Mouse (Mus musculus) urinary bladder, postnatal 25 days (tissue): ENCODE measurements around the gene Rictor.
"Not testable (repeated sequence)": the region's sequence is repeated elsewhere in the genome, so short reads cannot be mapped to it uniquely, and the experiment has no call there.

Experiments
- DNase-seq: peaks from one replicate; pipeline ENCODE4 v3.0.0; 2022; ENCODE audit warnings: low spot score

Rictor gene

DNA sequence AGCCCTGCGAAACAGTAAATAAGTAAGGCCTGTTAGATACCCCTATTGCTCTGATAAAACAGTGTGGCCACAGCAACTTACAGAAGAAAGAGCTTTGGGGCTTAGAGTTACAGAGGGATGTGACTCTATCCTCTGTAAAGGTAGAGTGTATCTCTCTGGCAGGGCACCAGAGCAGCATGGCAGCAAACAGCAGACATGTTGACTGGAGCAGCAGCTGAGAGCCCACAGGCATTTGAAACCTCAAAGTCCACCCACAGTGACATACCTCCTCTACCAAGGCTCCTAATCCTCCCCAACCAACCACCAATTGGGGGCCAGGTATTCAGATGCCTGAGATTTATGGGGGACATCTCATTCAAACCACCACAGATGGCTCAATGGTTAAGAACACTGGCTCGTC is 31.0 kb downstream of the Rictor start:
- DNase-seq, result no peak

DNA sequence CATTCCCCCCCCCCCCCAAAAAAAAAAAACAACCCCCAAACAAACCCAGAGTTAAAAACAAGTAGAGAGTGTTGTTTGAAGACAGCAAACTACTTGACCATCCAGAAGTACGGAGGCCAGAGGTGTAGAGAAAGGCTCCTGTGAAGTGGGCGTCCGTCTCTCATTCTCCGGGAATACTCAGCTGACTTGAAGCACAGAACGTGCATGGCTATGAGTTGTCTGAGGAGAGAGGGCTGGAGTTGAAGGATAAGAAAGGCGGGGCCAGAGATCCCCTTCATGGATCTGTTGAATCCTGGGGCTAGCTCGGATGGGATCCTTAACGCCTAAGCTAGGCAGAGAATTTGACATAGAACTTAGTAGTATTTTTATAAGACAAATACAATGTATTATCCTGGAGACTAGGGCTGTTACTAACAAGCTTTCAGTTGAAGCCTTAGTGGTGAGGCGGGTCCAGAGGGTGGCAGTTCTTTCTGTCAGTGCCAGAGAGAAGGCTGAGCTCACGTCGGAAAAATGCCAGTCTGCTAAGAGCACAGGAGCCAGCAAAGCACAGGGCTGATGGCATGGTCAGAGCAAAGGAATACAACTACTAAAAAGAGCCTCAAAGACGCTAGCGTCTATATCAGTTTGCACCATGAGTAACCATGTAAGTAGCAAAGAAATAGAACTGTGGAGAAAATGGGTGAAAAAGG is 34.3 kb downstream of the Rictor start:
- no peak for DNase-seq

DNA sequence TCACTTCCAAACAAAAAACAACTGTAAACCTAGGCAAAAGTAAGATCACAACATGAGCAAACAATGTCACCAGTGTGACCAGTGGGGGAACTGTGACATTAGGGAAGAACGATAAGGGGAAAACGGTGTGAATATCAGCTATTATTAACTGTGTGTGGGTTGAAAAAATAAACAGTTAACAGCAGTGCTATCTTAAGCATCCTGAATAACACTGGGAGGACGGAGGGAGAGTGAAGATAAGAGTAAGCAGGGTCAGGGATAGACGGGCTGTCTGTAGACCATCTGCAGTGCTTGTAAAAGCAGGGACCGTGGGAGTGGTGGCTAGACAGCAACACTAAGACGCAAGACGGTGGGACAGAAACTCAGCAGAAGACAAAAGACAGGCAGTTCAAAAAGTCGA is 35.5 kb downstream of the Rictor start:
- DNase-seq, result no peak

DNA sequence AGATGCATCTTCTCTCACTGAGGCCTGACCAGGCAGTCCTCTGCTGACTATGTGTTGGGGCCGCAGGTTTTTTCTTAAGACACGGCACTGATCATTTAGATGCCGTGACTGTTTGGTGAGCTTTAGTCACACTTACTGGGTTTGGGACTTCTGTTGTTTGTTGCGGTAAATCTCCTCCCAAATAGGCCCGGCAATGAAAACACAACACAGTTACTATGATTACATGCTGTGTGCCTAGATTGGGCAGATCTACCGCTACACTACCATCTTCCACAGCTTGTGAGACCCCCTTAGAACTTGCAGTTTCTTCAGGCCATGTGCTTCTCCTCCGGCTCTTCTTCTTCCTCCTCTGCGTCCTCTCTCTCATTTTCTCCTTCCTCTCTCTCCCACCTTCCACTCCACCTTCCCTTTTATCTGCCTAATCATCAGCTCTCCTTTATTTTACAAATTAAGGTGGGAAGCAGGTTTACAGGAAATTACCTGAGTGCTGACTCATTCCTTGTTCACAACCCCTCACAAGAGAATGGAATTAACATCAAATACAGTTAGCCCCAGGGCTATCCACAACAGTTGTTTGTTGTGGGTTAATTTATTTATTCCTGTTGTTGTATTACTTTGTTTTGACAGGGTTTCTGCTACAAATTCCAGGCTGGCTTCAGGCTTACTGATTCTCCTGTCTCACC is 38.3 kb downstream of the Rictor start:
- not testable (repeated sequence) for DNase-seq

DNA sequence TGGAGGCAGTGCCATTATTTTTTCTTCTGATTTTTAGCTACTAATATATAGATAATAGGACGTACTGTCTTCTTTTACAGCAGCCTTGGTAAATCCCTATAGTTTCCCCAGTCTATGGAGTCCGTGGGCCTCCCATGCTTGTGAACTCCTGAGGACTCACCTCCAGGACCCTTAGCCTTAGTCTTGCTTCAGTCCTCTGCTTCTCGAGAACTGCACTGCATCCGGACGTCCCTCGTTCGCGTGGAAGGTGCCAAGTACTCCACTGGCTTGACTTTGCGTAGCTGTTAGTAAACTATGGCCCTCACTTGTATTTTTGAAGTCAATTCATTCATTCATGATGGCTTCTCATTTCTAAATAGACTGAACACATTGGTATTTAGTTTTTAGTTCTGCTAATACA is 38.8 kb downstream of the Rictor start:
- DNase-seq, result no peak

DNA sequence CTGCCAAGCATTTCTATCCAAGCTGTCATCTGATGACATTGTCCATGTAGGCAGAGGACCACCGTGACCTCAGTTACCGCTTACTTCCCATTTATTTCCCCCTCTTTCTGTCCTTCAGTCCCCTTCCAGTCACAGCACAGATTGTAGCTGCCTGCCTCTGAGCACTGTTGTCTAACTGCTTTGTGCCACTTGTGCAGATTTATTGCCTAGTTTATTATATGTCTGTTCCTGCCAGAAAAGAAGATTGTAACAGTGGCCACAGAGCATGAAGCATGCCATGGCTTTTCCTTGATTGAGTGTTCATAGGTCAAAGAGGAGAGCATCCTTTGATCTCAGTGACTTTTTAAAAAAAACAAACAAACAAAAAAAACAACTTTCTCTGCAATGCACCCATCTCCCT is 46.2 kb downstream of the Rictor start:
- no peak for DNase-seq

DNA sequence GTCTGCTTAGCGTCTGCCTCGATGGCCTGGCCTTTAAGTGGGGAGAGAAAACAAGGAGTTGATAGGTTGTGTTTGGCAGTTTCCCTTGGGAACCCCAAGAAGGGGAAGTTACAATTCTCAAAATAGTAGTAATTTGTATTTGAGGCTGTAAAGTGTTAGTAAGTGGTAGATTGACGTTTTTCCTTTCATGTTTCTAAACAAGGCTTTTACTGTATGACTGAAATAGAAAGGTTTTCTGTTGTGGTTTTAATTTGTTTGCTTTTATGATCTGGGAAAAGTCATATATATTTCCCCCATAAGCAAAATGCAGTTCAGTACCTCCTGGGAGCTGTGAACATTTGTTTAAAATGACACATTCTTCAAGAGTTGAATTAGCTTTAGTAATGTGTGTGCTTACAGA is 64.1 kb downstream of the Rictor start:
- DNase-seq, result no peak

DNA sequence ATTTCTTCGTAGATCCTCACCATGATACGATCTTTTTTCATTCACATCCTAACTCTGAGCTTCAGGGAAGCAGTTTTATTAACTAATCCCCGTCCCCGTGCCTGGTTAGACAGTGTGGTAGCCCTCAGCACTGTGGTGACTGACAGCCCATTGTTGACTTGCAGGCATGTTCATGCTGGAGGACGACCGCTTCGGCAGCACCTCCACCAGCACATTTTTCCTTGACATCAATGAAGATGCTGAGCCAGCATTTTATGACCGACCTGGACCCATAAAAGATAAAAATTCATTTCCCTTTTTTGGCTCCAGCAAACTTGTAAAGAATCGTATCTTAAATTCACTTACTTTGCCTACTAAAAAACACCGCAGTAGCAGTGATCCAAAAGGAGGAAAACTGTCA is 78.0 kb downstream of the Rictor start:
- no peak for DNase-seq

DNA sequence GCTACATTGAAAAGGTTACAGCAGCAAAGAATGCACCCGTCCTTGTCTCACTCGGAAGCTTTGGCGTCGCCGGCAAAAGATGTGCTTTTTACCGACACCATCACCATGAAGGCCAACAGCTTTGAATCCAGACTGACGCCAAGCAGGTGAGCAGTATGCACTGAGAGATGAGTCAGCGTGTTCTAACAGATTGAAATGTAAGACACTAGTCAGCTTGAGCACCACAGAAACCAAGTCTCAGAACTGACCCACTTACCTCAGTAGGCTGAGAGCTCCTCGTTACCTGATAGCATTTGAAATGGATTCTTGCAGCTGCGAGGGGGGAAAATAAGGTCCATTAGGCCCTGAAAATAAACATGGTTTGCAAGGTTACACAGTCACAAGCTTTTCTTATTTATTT is 79.1 kb downstream of the Rictor start:
- no peak for DNase-seq

DNA sequence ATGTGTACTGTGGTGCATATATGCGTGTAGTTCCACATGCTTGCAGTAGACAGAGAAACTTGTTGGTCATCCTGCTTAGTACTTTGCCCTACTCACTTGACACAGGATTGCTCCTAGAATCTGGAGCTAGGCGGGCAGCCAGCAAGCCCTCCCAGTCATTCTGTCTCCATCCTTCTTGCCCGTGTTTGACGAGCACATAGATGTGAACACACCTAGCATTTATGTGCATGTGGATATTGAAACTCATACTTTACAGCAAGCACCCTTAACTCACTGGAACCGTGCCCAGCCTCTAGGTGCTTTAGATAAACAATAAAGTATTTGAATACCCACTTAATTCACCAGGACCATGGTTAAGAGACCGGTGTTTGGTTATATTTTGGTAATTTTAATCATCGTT is 81.8 kb downstream of the Rictor start:
- no peak for DNase-seq

DNA sequence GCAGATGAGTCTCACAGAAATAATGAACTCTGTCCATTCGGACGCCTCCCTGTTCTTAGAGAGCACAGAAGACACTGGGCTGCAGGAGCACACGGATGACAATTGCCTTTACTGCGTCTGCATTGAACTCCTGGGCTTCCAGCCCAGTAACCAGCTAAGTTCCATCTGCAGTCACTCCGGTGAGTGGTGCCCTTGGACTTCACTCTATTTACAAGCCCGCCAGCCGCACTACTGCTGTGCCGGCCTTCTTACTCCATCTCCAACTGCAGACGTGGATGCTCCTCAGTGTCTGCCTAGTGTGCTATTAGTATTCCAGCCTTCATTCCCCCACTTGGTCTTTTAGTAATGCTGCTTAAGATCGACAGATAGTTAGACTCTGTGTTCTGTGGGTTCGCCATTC is 83.5 kb downstream of the Rictor start:
- DNase-seq, result no peak

DNA sequence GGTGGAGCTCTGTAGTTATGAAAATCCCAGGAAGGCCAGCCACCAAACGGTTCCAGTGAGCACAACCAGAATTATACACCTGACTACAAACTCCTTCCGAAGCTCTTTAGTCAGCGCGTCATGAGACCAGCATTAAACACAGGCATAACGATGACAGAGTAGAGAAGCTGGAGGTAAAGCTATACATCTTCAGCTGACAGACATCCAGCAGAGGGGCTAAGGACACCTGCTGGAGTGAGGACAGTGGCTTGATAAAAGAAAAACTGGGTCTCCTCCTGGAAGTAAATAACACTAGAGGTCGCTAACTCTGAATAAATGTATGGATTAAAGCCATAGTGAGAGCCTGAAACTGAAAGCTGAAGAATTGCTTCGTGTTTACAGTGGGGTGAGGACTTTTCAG is 84.7 kb downstream of the Rictor start:
- no peak for DNase-seq

DNA sequence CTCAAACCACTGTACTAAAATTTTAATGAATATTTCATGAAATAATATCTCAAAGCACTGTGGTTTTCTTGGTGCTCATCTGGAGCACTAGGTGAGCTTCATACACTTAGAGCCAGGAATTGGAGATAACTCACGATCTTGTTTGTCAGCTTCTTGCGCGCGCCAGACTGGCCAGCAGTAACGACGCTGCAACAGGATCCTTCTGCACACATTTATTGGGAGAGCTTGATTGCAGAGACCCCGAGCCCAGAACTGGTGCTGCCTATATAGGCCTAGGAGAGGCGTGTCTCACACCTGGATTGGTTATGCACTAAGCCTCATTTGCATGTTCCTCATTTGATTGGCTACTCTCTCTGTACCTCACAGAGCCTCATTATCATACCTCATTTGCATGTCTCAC is 93.0 kb downstream of the Rictor start:
- not testable (repeated sequence) for DNase-seq

DNA sequence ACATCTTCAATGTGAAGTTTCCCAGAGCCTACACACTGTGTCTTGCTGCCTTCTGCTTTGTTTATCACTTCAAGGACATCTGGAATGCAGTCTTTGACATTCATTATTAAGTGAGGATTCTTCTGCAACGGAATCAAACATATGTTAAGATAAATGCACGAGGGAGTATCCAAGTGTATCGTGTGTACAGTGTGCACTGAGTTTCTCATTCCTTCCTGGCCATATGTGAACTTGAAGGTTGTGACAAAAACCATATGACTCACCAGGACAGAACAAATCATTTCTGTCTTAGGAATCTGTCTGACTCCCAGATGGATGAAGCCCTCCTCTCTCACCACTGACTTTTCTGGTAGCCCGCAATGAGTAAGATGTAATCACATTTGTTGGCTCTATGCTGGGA is 107.6 kb downstream of the Rictor start:
- no peak for DNase-seq

DNA sequence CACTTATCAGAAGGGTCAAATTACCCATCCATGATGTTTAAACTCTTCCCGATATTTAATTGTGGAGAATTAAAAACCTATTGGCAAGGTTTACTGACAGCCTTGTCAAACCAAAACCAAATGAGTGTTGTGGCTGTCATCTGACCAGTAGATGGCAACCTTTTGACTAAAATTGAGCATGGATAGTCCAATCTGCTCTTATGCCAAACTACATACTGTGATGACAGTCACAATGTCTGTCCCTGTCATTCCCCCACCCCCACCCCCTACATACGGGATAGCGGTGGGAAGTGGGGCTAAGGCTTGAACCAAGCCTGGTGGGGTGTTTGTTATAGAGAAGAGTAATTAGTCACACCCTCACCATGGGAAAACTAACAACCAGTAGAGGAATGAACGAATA is 132.0 kb downstream of the Rictor start:
- no peak for DNase-seq

DNA sequence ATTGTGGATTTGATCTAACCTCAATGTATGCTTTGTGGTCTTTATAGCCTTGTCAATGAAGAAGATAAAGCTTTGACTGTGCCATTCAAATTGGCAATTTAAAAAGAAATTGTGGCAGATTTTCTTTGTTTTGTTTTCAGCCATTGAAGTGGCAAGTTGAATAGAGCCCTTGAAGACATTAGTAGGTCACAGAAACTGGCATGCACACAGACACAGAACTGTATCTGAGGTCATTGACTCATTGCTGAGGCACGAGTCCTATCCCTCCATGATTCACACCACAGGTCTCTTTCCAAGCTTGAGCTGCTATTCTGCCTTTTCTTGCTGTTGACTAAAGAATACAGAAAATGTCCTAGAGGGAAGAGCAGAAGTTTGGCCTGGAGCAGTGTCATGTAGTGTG is 141.7 kb downstream of the Rictor start:
- no peak for DNase-seq
